Mouse (Mus musculus) hindbrain, postnatal 0 days (tissue): Measurements from ENCODE around the gene Pdk2. TPM values are rescaled to one million over a fixed set of nuclear protein-coding genes. Genes with fewer than 3 reads are reported as not detected.

Source experiments
- ATAC-seq: fragments of 200-750 bp; cut with Nextera tagmentation; 2 replicates; pipeline ENCODE4 v1.8.0; 2017; ENCODE audit warnings: mild to moderate bottlenecking, moderate TSS enrichment, moderate library complexity
- DNase-seq: peaks from one replicate; pipeline ENCODE4 v3.0.0-alpha.2; 2015; ENCODE audit warnings: low spot score
- H3K27ac ChIP-seq: fragments of 300-500 bp; sonication (generic); 2 replicates; pipeline ENCODE4 v1.5.1; 2014; ENCODE audit warnings: mild to moderate bottlenecking
- H3K27me3 ChIP-seq: fragments of 300-500 bp; sonication (generic); 2 replicates; pipeline ENCODE4 v1.6.1; 2014; ENCODE audit warnings: low read length, mixed read lengths; ENCODE audit not compliant: insufficient read depth
- H3K36me3 ChIP-seq: fragments of 300-500 bp; sonication (generic); 2 replicates; pipeline ENCODE4 v1.6.1; 2014; ENCODE audit warnings: low read length, mixed read lengths; ENCODE audit not compliant: insufficient read depth
- H3K4me1 ChIP-seq: fragments of 300-500 bp; sonication (generic); 2 replicates; pipeline ENCODE4 v1.6.1; 2014; ENCODE audit warnings: antibody characterized with exemption, low read length, mixed read lengths; ENCODE audit not compliant: insufficient read depth
- H3K4me2 ChIP-seq: fragments of 300-500 bp; sonication (generic); 2 replicates; pipeline ENCODE4 v1.6.1; 2014; ENCODE audit warnings: low read depth, mild to moderate bottlenecking, low read length, moderate library complexity, mixed read lengths
- H3K4me3 ChIP-seq: fragments of 300-500 bp; sonication (generic); 2 replicates; pipeline ENCODE4 v1.5.1; 2014; ENCODE audit warnings: low read length
- H3K9ac ChIP-seq: fragments of 300-500 bp; sonication (generic); replicated peaks from 2 replicates; pipeline ENCODE4 v1.6.1; 2014; ENCODE audit warnings: mild to moderate bottlenecking, low read length, moderate library complexity, mixed read lengths
- H3K9me3 ChIP-seq: fragments of 300-500 bp; sonication (generic); 2 replicates; pipeline ENCODE4 v1.6.1; 2016; ENCODE audit warnings: low read length, mixed read lengths
- CTCF ChIP-seq: IDR thresholded peaks from 2 replicates; pipeline ENCODE4 v1.5.1; 2016; ENCODE audit warnings: antibody characterized with exemption, control low read depth, low read depth
- WGBS: fragments of 180-500 bp; shearing (Covaris S2); extraction: QIAGEN DNeasy Blood & Tissue Kit; methylation state at CpG from one replicate; pipeline ENCODE4 v1.1.7; 2014; 5-methylcytosine and 5-hydroxymethylcytosine counted together
- polyA plus RNA-seq: library from polyadenylated mRNA; unstranded; fragments of >200 nt; fragmentation: Nextera tagmentation; extraction: Ambion mirVana; gene quantifications from 2 replicates; pipeline ENCODE4 v1.2.1, GENCODE M21; 2015
- total RNA-seq: library from RNA; depleted of rRNA; stranded (reverse); fragments of >200 nt; gene quantifications from 2 replicates; pipeline ENCODE4 v1.2.3, GENCODE M21; 2014

The Pdk2 gene
- total and polyA plus RNA-seq, 2 experiments from 2014 or later: 25.0 to 49.0 TPM

- Histone ChIP-seq H3K36me3 (no peaks in the 10 kb centered on the region), H3K4me3 (peak within 1 kb of the TSS; percentile 74), H3K4me2 (peak within 1 kb of the TSS; percentile 99), H3K27ac (peak within 1 kb of the TSS; percentile 89), H3K27me3 (no peaks in the 10 kb centered on the region), H3K9ac (peak within 1 kb of the TSS; percentile 85), H3K4me1 (peaks cover 48% of the 10 kb centered on the region), H3K9me3 (no peaks in the 10 kb centered on the region)
- 2% methylated on average over 60 of the region's 69 CpGs for WGBS
- TF ChIP-seq CTCF: peak; percentile 79
- ATAC-seq (peak; percentile 87), DNase-seq (peak; percentile 93)
Measured at GRCm38 (mm10) chr11:94990749-94991577, 50.2 kb downstream of the Pdk2 start, which contains the start of gene Ppp1r9b. Gene Ppp1r9b, plus strand, starts transcription at chr11:94991035.

- Histone ChIP-seq H3K27ac (peak overlapping the region; percentile 89), H3K4me2 (peak overlapping the region; percentile 99), H3K4me1 (peaks cover 43% of the 10 kb centered on the region), H3K9ac (peak overlapping the region; percentile 85), H3K9me3 (no peaks in the 10 kb centered on the region), H3K27me3 (no peaks in the 10 kb centered on the region), H3K36me3 (no peaks in the 10 kb centered on the region), H3K4me3 (peak overlapping the region; percentile 74)
- DNase-seq (no peak), ATAC-seq (no peak)
- 41% methylated on average over 6 of the region's 6 CpGs for WGBS
- TF ChIP-seq CTCF: no peak
Measured at GRCm38 (mm10) chr11:94990102-94990748, 50.9 kb downstream of the Pdk2 start.

DNA sequence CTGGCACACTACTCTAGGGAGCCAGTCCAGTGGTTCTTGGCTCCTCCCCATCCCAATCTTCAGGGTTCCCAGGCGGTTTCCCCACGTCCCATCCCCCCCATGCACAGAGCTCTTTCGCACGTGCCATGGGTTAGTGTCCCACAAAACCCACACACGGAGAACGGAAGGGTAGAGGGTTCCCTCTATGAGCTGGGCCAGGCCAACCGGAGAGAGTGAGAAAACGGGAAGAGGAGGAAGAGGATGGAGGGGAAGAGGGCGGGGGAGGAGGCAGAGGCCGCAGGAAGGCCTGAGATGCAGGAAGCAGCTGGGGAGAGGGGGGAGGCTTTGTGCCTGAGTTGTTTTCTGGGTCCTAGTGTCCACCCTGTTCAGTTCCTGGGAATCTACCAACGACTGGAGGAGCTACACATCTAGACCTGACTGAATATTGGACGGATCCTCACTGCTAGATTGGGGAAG is 51.6 kb downstream of the Pdk2 start:
- Histone ChIP-seq H3K4me1 (peaks cover 37% of the 10 kb centered on the region), H3K9ac (peak overlapping the region; percentile 85), H3K4me2 (peak overlapping the region; percentile 99), H3K9me3 (no peaks in the 10 kb centered on the region), H3K4me3 (peak overlapping the region; percentile 74), H3K27ac (peak overlapping the region; percentile 89), H3K27me3 (no peaks in the 10 kb centered on the region), H3K36me3 (no peaks in the 10 kb centered on the region)
- WGBS: under 1% methylated on average over 12 of the region's 12 CpGs
- DNase-seq (peak; percentile 94), ATAC-seq (peak; percentile 71)
- TF ChIP-seq CTCF: no peak

GRCm38 (mm10) chr11:94988780-94989561 is 52.2 kb downstream of the Pdk2 start:
- H3K4me3 ChIP-seq: peak overlapping the region; percentile 74
- no peaks in the 10 kb centered on the region for H3K27me3 ChIP-seq
- H3K27ac ChIP-seq: peak overlapping the region; percentile 89
- peak overlapping the region; percentile 85 for H3K9ac ChIP-seq
- peak overlapping the region; percentile 99 for H3K4me2 ChIP-seq
- no peaks in the 10 kb centered on the region for H3K36me3 ChIP-seq
- TF ChIP-seq CTCF: no peak
- DNase-seq: no peak
- no peak for ATAC-seq
- no peaks in the 10 kb centered on the region for H3K9me3 ChIP-seq
- WGBS: 13% methylated on average over 10 of the region's 10 CpGs
- H3K4me1 ChIP-seq: peaks cover 32% of the 10 kb centered on the region

- H3K36me3 ChIP-seq: no peaks in the 10 kb centered on the region
- H3K9me3 ChIP-seq: no peaks in the 10 kb centered on the region
- no peak overlapping the region for H3K27ac ChIP-seq
- no peaks in the 10 kb centered on the region for H3K27me3 ChIP-seq
- TF ChIP-seq CTCF: no peak
- ATAC-seq: no peak
- no peak overlapping the region for H3K4me2 ChIP-seq
- H3K9ac ChIP-seq: no peak overlapping the region
- no peak for DNase-seq
- 71% methylated on average over 8 of the region's 8 CpGs for WGBS
- H3K4me3 ChIP-seq: no peak overlapping the region
- H3K4me1 ChIP-seq: peaks cover 23% of the 10 kb centered on the region
Measured at GRCm38 (mm10) chr11:94987851-94988250, 53.3 kb downstream of the Pdk2 start.

DNA sequence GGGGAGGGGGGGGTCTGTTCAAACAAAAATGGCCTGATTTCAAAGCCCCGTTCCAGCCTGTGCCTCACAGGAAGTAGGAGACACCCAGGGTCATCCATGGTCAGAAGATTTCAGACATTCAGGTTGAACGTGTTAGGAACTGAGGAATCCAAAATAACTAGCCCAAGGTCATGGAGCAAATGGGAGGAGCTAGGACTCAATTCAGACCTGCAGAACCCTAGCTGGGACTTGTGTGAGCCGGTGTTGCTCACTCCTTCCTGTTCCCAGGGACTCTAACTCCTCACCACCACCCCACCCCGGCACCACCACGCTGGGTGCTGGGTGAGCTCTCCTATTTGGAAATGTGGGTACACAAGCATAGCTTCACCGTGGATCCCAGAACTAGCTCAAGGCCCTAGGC is 53.8 kb downstream of the Pdk2 start:
- H3K9ac ChIP-seq: no peak overlapping the region
- H3K4me3 ChIP-seq: no peak overlapping the region
- no peaks in the 10 kb centered on the region for H3K36me3 ChIP-seq
- peaks cover 23% of the 10 kb centered on the region for H3K4me1 ChIP-seq
- H3K27ac ChIP-seq: no peak overlapping the region
- no peak for TF ChIP-seq CTCF
- no peaks in the 10 kb centered on the region for H3K9me3 ChIP-seq
- ATAC-seq (no peak), DNase-seq (no peak)
- H3K4me2 ChIP-seq: no peak overlapping the region
- H3K27me3 ChIP-seq: no peaks in the 10 kb centered on the region
- WGBS: 47% methylated on average over 6 of the region's 6 CpGs
